Mouse (Mus musculus): Measurements from ENCODE around the gene Heatr1. TPM values are rescaled to one million over a fixed set of nuclear protein-coding genes. Genes with fewer than 3 reads are reported as not detected.

The Heatr1 gene
- polyA plus RNA-seq, 1 experiment from 2014 or later, result 22.2 TPM

DNA sequence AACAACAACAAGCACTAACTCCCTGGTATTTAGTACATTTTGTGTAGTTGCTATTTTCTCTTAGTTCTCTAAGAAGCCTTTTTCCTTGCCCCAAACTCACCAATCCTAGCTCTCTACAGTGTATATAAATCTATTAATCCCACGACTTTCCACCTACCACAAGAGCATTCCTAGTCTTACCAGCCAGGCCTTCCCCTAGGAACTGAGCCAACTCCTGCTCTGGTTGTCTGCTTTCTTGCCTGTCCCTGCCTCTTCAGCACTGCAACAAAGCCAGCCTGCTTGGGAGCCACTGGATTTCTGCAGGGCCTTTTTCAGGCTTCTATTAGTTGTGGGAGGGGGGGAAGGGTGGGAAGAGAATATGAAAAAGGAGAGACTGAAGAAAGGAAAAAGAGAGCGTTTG is 90.4 kb downstream of the Heatr1 start:
- Histone ChIP-seq H3K4me2 (replicated peaks) (no peak overlapping the region), H3K9me3 (no peaks in the 10 kb centered on the region), H3K4me3 (no peak overlapping the region), H3K9ac (no peak overlapping the region), H3K27me3 (replicated peaks) (no peaks in the 10 kb centered on the region), H3K27ac (no peak overlapping the region), H3K4me1 (no peaks in the 10 kb centered on the region), H3K36me3 (no peaks in the 10 kb centered on the region)
- no peak for ATAC-seq (ENCODE audit: low FRiP score, low read depth)
- WGBS, result 85% methylated on average over 2 of the region's 2 CpGs

DNA sequence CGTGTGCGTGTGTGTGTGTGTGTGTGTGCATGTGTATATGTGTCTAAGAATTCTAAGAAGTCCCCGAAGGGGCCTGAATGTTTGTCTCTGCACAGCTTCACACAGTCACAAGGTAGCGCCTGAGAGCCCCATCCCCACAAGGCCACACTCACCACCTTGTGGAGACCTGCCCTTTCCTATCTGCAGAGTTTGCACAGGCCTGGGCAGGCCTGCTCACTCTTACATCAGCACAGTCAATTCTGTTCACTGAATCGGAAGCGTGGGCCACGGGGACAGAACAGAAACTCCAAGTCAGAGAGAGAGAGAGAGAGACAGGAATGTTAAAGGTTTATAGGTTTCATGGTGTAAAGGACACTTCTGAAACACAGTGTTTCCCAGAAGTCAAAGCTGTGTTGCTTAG is 90.8 kb downstream of the Heatr1 start:
- H3K4me3 ChIP-seq, result no peak overlapping the region
- H3K4me1 ChIP-seq, result no peaks in the 10 kb centered on the region
- H3K9ac ChIP-seq, result no peak overlapping the region
- H3K4me2 ChIP-seq (replicated peaks), result no peak overlapping the region
- no peak overlapping the region for H3K27ac ChIP-seq
- H3K27me3 ChIP-seq (replicated peaks), result no peaks in the 10 kb centered on the region
- no peak for ATAC-seq (ENCODE audit: low FRiP score, low read depth)
- H3K36me3 ChIP-seq, result no peaks in the 10 kb centered on the region
- H3K9me3 ChIP-seq, result no peaks in the 10 kb centered on the region
- WGBS, result 84% methylated on average over 7 of the region's 7 CpGs

Other genes starting within 250 kb of the Heatr1 start
- 11.9 and 12.2 TPM in 2 replicates for gene Mtr, start 136.9 kb upstream of the Heatr1 start, polyA plus RNA-seq (2016; fragmentation: Nextera tagmentation; extraction: Ambion mirVana)
- gene Actn2, start 54.3 kb upstream of the Heatr1 start, polyA plus RNA-seq (2016; fragmentation: Nextera tagmentation; extraction: Ambion mirVana), result 17.8 and 27.3 TPM in 2 replicates
- 18.3 and 18.6 TPM in 2 replicates for gene Lgals8, start 69.9 kb downstream of the Heatr1 start, polyA plus RNA-seq (2016; fragmentation: Nextera tagmentation; extraction: Ambion mirVana)
- gene Edaradd, start 125.4 kb downstream of the Heatr1 start, polyA plus RNA-seq (2016; fragmentation: Nextera tagmentation; extraction: Ambion mirVana), result 0.97 and 1.0 TPM in 2 replicates
- gene Ero1lb, start 170.8 kb downstream of the Heatr1 start, polyA plus RNA-seq (2016; fragmentation: Nextera tagmentation; extraction: Ambion mirVana), result 11.9 and 13.8 TPM in 2 replicates

Data from neural tube, embryonic 12.5 days (tissue).